Mouse (Mus musculus): ENCODE data around the gene Ppp1r16b.

Gene Ppp1r16b

GRCm38 (mm10) chr2:158771066-158771763 is 106.0 kb downstream of the Ppp1r16b start:
- DNase-seq: no peak

- no peak for DNase-seq
These were observed 107.6 kb downstream of the Ppp1r16b start for GRCm38 (mm10) chr2:158772808-158773207.

GRCm38 (mm10) chr2:158774886-158775285 is 109.7 kb downstream of the Ppp1r16b start:
- DNase-seq: no peak

- no peak for DNase-seq
These were observed 111.5 kb downstream of the Ppp1r16b start for GRCm38 (mm10) chr2:158776716-158777115.

GRCm38 (mm10) chr2:158777490-158777889 is 112.3 kb downstream of the Ppp1r16b start:
- no peak for DNase-seq

- no peak for DNase-seq
These were observed 113.2 kb downstream of the Ppp1r16b start for GRCm38 (mm10) chr2:158778349-158778748.

- no peak for DNase-seq
These were observed 115.9 kb downstream of the Ppp1r16b start for GRCm38 (mm10) chr2:158781126-158781525.

- no peak for DNase-seq
These were observed 122.0 kb downstream of the Ppp1r16b start for GRCm38 (mm10) chr2:158786927-158787795.

- DNase-seq: peak; percentile 84
These were observed 129.4 kb downstream of the Ppp1r16b start, which contains the start of gene Dhx35 for GRCm38 (mm10) chr2:158794494-158795004. Gene Dhx35 (plus strand): TSS chr2:158794807.

GRCm38 (mm10) chr2:158795043-158795442 is 129.8 kb downstream of the Ppp1r16b start:
- no peak for DNase-seq

- DNase-seq: no peak
These were observed 130.7 kb downstream of the Ppp1r16b start for GRCm38 (mm10) chr2:158795875-158796274.

- DNase-seq: no peak
These were observed 134.1 kb downstream of the Ppp1r16b start for GRCm38 (mm10) chr2:158799328-158799727.

GRCm38 (mm10) chr2:158800788-158801187 is 135.6 kb downstream of the Ppp1r16b start:
- no peak for DNase-seq

GRCm38 (mm10) chr2:158803575-158803974 is 138.4 kb downstream of the Ppp1r16b start:
- DNase-seq: no peak

GRCm38 (mm10) chr2:158815686-158816085 is 150.5 kb downstream of the Ppp1r16b start:
- DNase-seq: no peak

Measured in cerebellum, adult 8-10 months (tissue).